Mouse (Mus musculus): ENCODE data around the gene Ptch2. TPM values are rescaled to one million over a fixed set of nuclear protein-coding genes. Genes with fewer than 3 reads are reported as not detected.

Gene Ptch2
- polyA plus RNA-seq, 1 experiment = 5.0 TPM

GRCm38 (mm10) chr4:117161183-117161582 lies 65.3 kb downstream of the Ptch2 start:
- DNase-seq = no peak
- H3K27me3 ChIP-seq (replicated peaks; ENCODE audit: control insufficient read depth, insufficient read depth, low read length) = no peaks in the 10 kb centered on the region
- TF ChIP-seq POLR2A (IDR thresholded peaks at IDR 0.05; ENCODE audit: low read depth, low read length) = no peak
- TF ChIP-seq CTCF (conservative IDR thresholded peaks at IDR 0.05; ENCODE audit: insufficient read depth, insufficient read length, low read depth, low read length) = no peak
- no peak overlapping the region for H3K4me3 ChIP-seq (ENCODE audit: insufficient read depth, low read depth, low read length)
- H3K36me3 ChIP-seq (ENCODE audit: control insufficient read depth, insufficient read depth, low read length) = no peaks in the 10 kb centered on the region
- WGBS = 82% methylated on average over 4 of the region's 4 CpGs
- no peak overlapping the region for H3K27ac ChIP-seq (ENCODE audit: insufficient read depth, low read depth, low read length)
- no peaks in the 10 kb centered on the region for H3K4me1 ChIP-seq (ENCODE audit: control insufficient read depth, insufficient read depth, low read length)

Other genes starting within 250 kb of the Ptch2 start
- 7.4 and 7.5 TPM in 2 replicates for gene Zswim5, start 218.7 kb upstream of the Ptch2 start, polyA plus RNA-seq (2012; rRNA removed)
- gene Urod, start 101.7 kb upstream of the Ptch2 start, polyA plus RNA-seq (2012; rRNA removed) = 107 and 114 TPM in 2 replicates
- gene Hectd3, start 100.8 kb upstream of the Ptch2 start, polyA plus RNA-seq (2012; rRNA removed) = 51.9 and 66.1 TPM in 2 replicates
- 8.0 and 9.2 TPM in 2 replicates for gene Eif2b3, start 76.7 kb upstream of the Ptch2 start, polyA plus RNA-seq (2012; rRNA removed)
- gene Btbd19, start 29.6 kb downstream of the Ptch2 start, polyA plus RNA-seq (2012; rRNA removed) = 4.5 and 4.6 TPM in 2 replicates
- 0.20 TPM in 1 of 2 replicates, not detected in the other for gene Tctex1d4, start 30.7 kb downstream of the Ptch2 start, polyA plus RNA-seq (2012; rRNA removed)
- 6.9 and 8.6 TPM in 2 replicates for gene Plk3, start 37.9 kb downstream of the Ptch2 start, polyA plus RNA-seq (2012; rRNA removed)
- 372 and 534 TPM in 2 replicates for gene Rps8, start 60.2 kb downstream of the Ptch2 start, polyA plus RNA-seq (2012; rRNA removed)
- gene Kif2c, start 86.6 kb downstream of the Ptch2 start, polyA plus RNA-seq (2012; rRNA removed) = 0.20 and 0.50 TPM in 2 replicates
- 88.1 and 93.5 TPM in 2 replicates for gene Tmem53, start 155.9 kb downstream of the Ptch2 start, polyA plus RNA-seq (2012; rRNA removed)
- 0.25 and 0.53 TPM in 2 replicates for gene Armh1, start 156.1 kb downstream of the Ptch2 start, polyA plus RNA-seq (2012; rRNA removed)

Measured in kidney, adult 2 months (tissue).